Mouse (Mus musculus): ENCODE results near the gene Col23a1. TPM values are rescaled to one million over a fixed set of nuclear protein-coding genes. Genes with fewer than 3 reads are reported as not detected.

Col23a1 gene
- polyA plus RNA-seq, 1 experiment from 2014 or later, result 10.7 TPM

- DNase-seq (ENCODE audit: low spot score) (no peak), ATAC-seq (ENCODE audit: low FRiP score) (no peak)
- H3K9ac ChIP-seq, result no peak overlapping the region
- no peak overlapping the region for H3K4me3 ChIP-seq (replicated peaks; ENCODE audit: low read length)
- no peaks in the 10 kb centered on the region for H3K9me3 ChIP-seq (ENCODE audit: control insufficient read depth, low read length)
- no peaks in the 10 kb centered on the region for H3K27me3 ChIP-seq (ENCODE audit: control insufficient read depth, insufficient read depth, low read length)
- no peak overlapping the region for H3K27ac ChIP-seq
- no peak overlapping the region for H3K4me2 ChIP-seq (replicated peaks)
- no peaks in the 10 kb centered on the region for H3K4me1 ChIP-seq (replicated peaks; ENCODE audit: control insufficient read depth, insufficient read depth, low read length)
- no peaks in the 10 kb centered on the region for H3K36me3 ChIP-seq (replicated peaks; ENCODE audit: control insufficient read depth, insufficient read depth)
- WGBS, result 78% methylated on average over 12 of the region's 12 CpGs
These were observed 121.1 kb downstream of the Col23a1 start for GRCm38 (mm10) chr11:51410771-51411170.

GRCm38 (mm10) chr11:51414520-51414919 lies 124.8 kb downstream of the Col23a1 start:
- no peak for ATAC-seq (ENCODE audit: low FRiP score)
- 82% methylated on average over 7 of the region's 7 CpGs for WGBS

GRCm38 (mm10) chr11:51415049-51415688 lies 125.4 kb downstream of the Col23a1 start:
- WGBS, result 80% methylated on average over 7 of the region's 7 CpGs

More at GRCm38 (mm10) chr11:51414520-51414919, 124.8 kb downstream of the Col23a1 start:
- Histone ChIP-seq H3K4me1 (replicated peaks; ENCODE audit: control insufficient read depth, insufficient read depth, low read length) (no peaks in the 10 kb centered on the region), H3K36me3 (replicated peaks; ENCODE audit: control insufficient read depth, insufficient read depth) (no peaks in the 10 kb centered on the region), H3K27ac (no peak overlapping the region), H3K9ac (no peak overlapping the region), H3K4me2 (replicated peaks) (no peak overlapping the region), H3K4me3 (replicated peaks; ENCODE audit: low read length) (no peak overlapping the region), H3K9me3 (ENCODE audit: control insufficient read depth, low read length) (no peaks in the 10 kb centered on the region), H3K27me3 (ENCODE audit: control insufficient read depth, insufficient read depth, low read length) (no peaks in the 10 kb centered on the region)
- DNase-seq (ENCODE audit: low spot score), result no peak

GRCm38 (mm10) chr11:51418807-51419206 lies 129.1 kb downstream of the Col23a1 start:
- Histone ChIP-seq H3K4me3 (replicated peaks; ENCODE audit: low read length) (no peak overlapping the region), H3K36me3 (replicated peaks; ENCODE audit: control insufficient read depth, insufficient read depth) (no peaks in the 10 kb centered on the region), H3K9ac (no peak overlapping the region), H3K4me2 (replicated peaks) (no peak overlapping the region), H3K9me3 (ENCODE audit: control insufficient read depth, low read length) (no peaks in the 10 kb centered on the region), H3K27me3 (ENCODE audit: control insufficient read depth, insufficient read depth, low read length) (no peaks in the 10 kb centered on the region), H3K27ac (no peak overlapping the region), H3K4me1 (replicated peaks; ENCODE audit: control insufficient read depth, insufficient read depth, low read length) (no peaks in the 10 kb centered on the region)
- ATAC-seq (ENCODE audit: low FRiP score) (no peak), DNase-seq (ENCODE audit: low spot score) (no peak)
- WGBS, result 18% methylated on average over 3 of the region's 3 CpGs

More at GRCm38 (mm10) chr11:51415049-51415688, 125.4 kb downstream of the Col23a1 start:
- Histone ChIP-seq H3K4me3 (replicated peaks; ENCODE audit: low read length) (no peak overlapping the region), H3K36me3 (replicated peaks; ENCODE audit: control insufficient read depth, insufficient read depth) (no peaks in the 10 kb centered on the region), H3K9ac (no peak overlapping the region), H3K9me3 (ENCODE audit: control insufficient read depth, low read length) (no peaks in the 10 kb centered on the region), H3K4me2 (replicated peaks) (no peak overlapping the region), H3K4me1 (replicated peaks; ENCODE audit: control insufficient read depth, insufficient read depth, low read length) (no peaks in the 10 kb centered on the region), H3K27ac (no peak overlapping the region), H3K27me3 (ENCODE audit: control insufficient read depth, insufficient read depth, low read length) (no peaks in the 10 kb centered on the region)
- DNase-seq (ENCODE audit: low spot score), result no peak
- no peak for ATAC-seq (ENCODE audit: low FRiP score)

GRCm38 (mm10) chr11:51421878-51422277 lies 132.2 kb downstream of the Col23a1 start:
- Histone ChIP-seq H3K4me1 (replicated peaks; ENCODE audit: control insufficient read depth, insufficient read depth, low read length) (no peaks in the 10 kb centered on the region), H3K27me3 (ENCODE audit: control insufficient read depth, insufficient read depth, low read length) (no peaks in the 10 kb centered on the region), H3K9me3 (ENCODE audit: control insufficient read depth, low read length) (no peaks in the 10 kb centered on the region), H3K9ac (no peak overlapping the region), H3K27ac (no peak overlapping the region), H3K36me3 (replicated peaks; ENCODE audit: control insufficient read depth, insufficient read depth) (no peaks in the 10 kb centered on the region), H3K4me2 (replicated peaks) (no peak overlapping the region), H3K4me3 (replicated peaks; ENCODE audit: low read length) (no peak overlapping the region)
- DNase-seq (ENCODE audit: low spot score) (no peak), ATAC-seq (ENCODE audit: low FRiP score) (no peak)
- WGBS, result 93% methylated on average over 2 of the region's 2 CpGs

- Histone ChIP-seq H3K4me3 (replicated peaks; ENCODE audit: low read length) (no peak overlapping the region), H3K27me3 (ENCODE audit: control insufficient read depth, insufficient read depth, low read length) (no peaks in the 10 kb centered on the region), H3K9ac (no peak overlapping the region), H3K36me3 (replicated peaks; ENCODE audit: control insufficient read depth, insufficient read depth) (no peaks in the 10 kb centered on the region), H3K4me1 (replicated peaks; ENCODE audit: control insufficient read depth, insufficient read depth, low read length) (no peaks in the 10 kb centered on the region), H3K9me3 (ENCODE audit: control insufficient read depth, low read length) (no peaks in the 10 kb centered on the region), H3K27ac (no peak overlapping the region), H3K4me2 (replicated peaks) (no peak overlapping the region)
- 81% methylated on average over 14 of the region's 14 CpGs for WGBS
- DNase-seq (ENCODE audit: low spot score) (no peak), ATAC-seq (ENCODE audit: low FRiP score) (no peak)
These were observed 133.0 kb downstream of the Col23a1 start for GRCm38 (mm10) chr11:51422713-51423112.

- no peaks in the 10 kb centered on the region for H3K9me3 ChIP-seq (ENCODE audit: control insufficient read depth, low read length)
- WGBS, result 87% methylated on average over 3 of the region's 3 CpGs
- H3K4me2 ChIP-seq (replicated peaks), result no peak overlapping the region
- H3K27ac ChIP-seq, result no peak overlapping the region
- H3K4me1 ChIP-seq (replicated peaks; ENCODE audit: control insufficient read depth, insufficient read depth, low read length), result no peaks in the 10 kb centered on the region
- ATAC-seq (ENCODE audit: low FRiP score) (no peak), DNase-seq (ENCODE audit: low spot score) (no peak)
- H3K4me3 ChIP-seq (replicated peaks; ENCODE audit: low read length), result no peak overlapping the region
- no peaks in the 10 kb centered on the region for H3K27me3 ChIP-seq (ENCODE audit: control insufficient read depth, insufficient read depth, low read length)
- H3K9ac ChIP-seq, result no peak overlapping the region
- H3K36me3 ChIP-seq (replicated peaks; ENCODE audit: control insufficient read depth, insufficient read depth), result no peaks in the 10 kb centered on the region
These were observed 136.4 kb downstream of the Col23a1 start for GRCm38 (mm10) chr11:51426155-51426554.

GRCm38 (mm10) chr11:51429428-51430179 lies 139.9 kb downstream of the Col23a1 start:
- Histone ChIP-seq H3K9me3 (ENCODE audit: control insufficient read depth, low read length) (no peaks in the 10 kb centered on the region), H3K9ac (no peak overlapping the region), H3K4me2 (replicated peaks) (no peak overlapping the region), H3K27me3 (ENCODE audit: control insufficient read depth, insufficient read depth, low read length) (no peaks in the 10 kb centered on the region), H3K36me3 (replicated peaks; ENCODE audit: control insufficient read depth, insufficient read depth) (no peaks in the 10 kb centered on the region), H3K27ac (no peak overlapping the region), H3K4me3 (replicated peaks; ENCODE audit: low read length) (no peak overlapping the region), H3K4me1 (replicated peaks; ENCODE audit: control insufficient read depth, insufficient read depth, low read length) (no peaks in the 10 kb centered on the region)
- ATAC-seq (ENCODE audit: low FRiP score), result no peak
- DNase-seq (ENCODE audit: low spot score), result no peak
- 43% methylated on average over 16 of the region's 16 CpGs for WGBS

GRCm38 (mm10) chr11:51430180-51430578 lies 140.5 kb downstream of the Col23a1 start:
- no peak for ATAC-seq (ENCODE audit: low FRiP score)
- no peak for DNase-seq (ENCODE audit: low spot score)
- H3K4me2 ChIP-seq (replicated peaks), result no peak overlapping the region
- no peaks in the 10 kb centered on the region for H3K36me3 ChIP-seq (replicated peaks; ENCODE audit: control insufficient read depth, insufficient read depth)
- H3K9ac ChIP-seq, result no peak overlapping the region
- H3K9me3 ChIP-seq (ENCODE audit: control insufficient read depth, low read length), result no peaks in the 10 kb centered on the region
- H3K4me1 ChIP-seq (replicated peaks; ENCODE audit: control insufficient read depth, insufficient read depth, low read length), result no peaks in the 10 kb centered on the region
- no peak overlapping the region for H3K27ac ChIP-seq
- 76% methylated on average over 8 of the region's 8 CpGs for WGBS
- H3K4me3 ChIP-seq (replicated peaks; ENCODE audit: low read length), result no peak overlapping the region
- H3K27me3 ChIP-seq (ENCODE audit: control insufficient read depth, insufficient read depth, low read length), result no peaks in the 10 kb centered on the region

Data from hindbrain, embryonic 14.5 days (tissue).